Mouse (Mus musculus) testis, adult 2 months (tissue): ENCODE measurements around the gene Nedd9. TPM values are rescaled to one million over a fixed set of nuclear protein-coding genes. Genes with fewer than 3 reads are reported as not detected.

Experiments
- H3K27ac ChIP-seq: fragments of 200-500 bp; 2 replicates; pipeline ENCODE4 v1.5.1; 2012; ENCODE audit warnings: low read depth, low read length; ENCODE audit not compliant: control insufficient read depth, insufficient read depth
- H3K27me3 ChIP-seq: fragments of 200-500 bp; 2 replicates; pipeline ENCODE4 v1.6.1; 2012; ENCODE audit warnings: mild to moderate bottlenecking, low read length, moderate library complexity; ENCODE audit not compliant: control insufficient read depth, insufficient read depth
- H3K36me3 ChIP-seq: fragments of 200-500 bp; 2 replicates; pipeline ENCODE4 v1.6.1; 2012; ENCODE audit warnings: mild to moderate bottlenecking, low read length; ENCODE audit not compliant: control insufficient read depth, insufficient read depth
- H3K4me1 ChIP-seq: fragments of 200-500 bp; 2 replicates; pipeline ENCODE4 v1.6.1; 2012; ENCODE audit warnings: low read length; ENCODE audit not compliant: control insufficient read depth, insufficient read depth
- H3K4me3 ChIP-seq: fragments of 200-500 bp; 2 replicates; pipeline ENCODE4 v1.5.1; 2012; ENCODE audit warnings: low read depth, mild to moderate bottlenecking, low read length, moderate library complexity, mixed read lengths; ENCODE audit not compliant: control insufficient read depth
- CTCF ChIP-seq: fragments of 200-500 bp; IDR thresholded peaks from 2 replicates; pipeline ENCODE4 v1.5.1; 2012; ENCODE audit warnings: low read depth, mild to moderate bottlenecking, inconsistent platforms, low read length, moderate library complexity; ENCODE audit not compliant: control insufficient read depth, insufficient read depth, insufficient replicate concordance
- POLR2A ChIP-seq: fragments of 200-500 bp; IDR thresholded peaks from 2 replicates; pipeline ENCODE4 v1.6.1; 2012; ENCODE audit warnings: low read depth, mild to moderate bottlenecking, inconsistent platforms, low read length, moderate library complexity; ENCODE audit not compliant: control insufficient read depth
- polyA plus RNA-seq: library from polyadenylated mRNA; depleted of rRNA; stranded (reverse); fragments of >200 nt; gene quantifications from 2 replicates; pipeline ENCODE4 v1.2.3, GENCODE M21; 2012

Nedd9 gene
- polyA plus RNA-seq, 1 experiment = 3.0 TPM

GRCm38 (mm10) chr13:41447209-41447608 is 40.0 kb downstream of the Nedd9 start:
- no peak overlapping the region for H3K4me3 ChIP-seq
- no peaks in the 10 kb centered on the region for H3K4me1 ChIP-seq
- TF ChIP-seq CTCF = no peak
- H3K27ac ChIP-seq = no peak overlapping the region
- no peaks in the 10 kb centered on the region for H3K36me3 ChIP-seq
- no peaks in the 10 kb centered on the region for H3K27me3 ChIP-seq

GRCm38 (mm10) chr13:41446591-41446990 is 40.6 kb downstream of the Nedd9 start:
- Histone ChIP-seq H3K4me1 (no peaks in the 10 kb centered on the region), H3K4me3 (no peak overlapping the region), H3K27ac (no peak overlapping the region), H3K27me3 (no peaks in the 10 kb centered on the region), H3K36me3 (no peaks in the 10 kb centered on the region)
- TF ChIP-seq CTCF (no peak), POLR2A (no peak)

GRCm38 (mm10) chr13:41445067-41445808 is 41.9 kb downstream of the Nedd9 start:
- no peak overlapping the region for H3K27ac ChIP-seq
- no peaks in the 10 kb centered on the region for H3K27me3 ChIP-seq
- H3K36me3 ChIP-seq = no peaks in the 10 kb centered on the region
- no peak overlapping the region for H3K4me3 ChIP-seq
- no peak for TF ChIP-seq CTCF
- no peak for TF ChIP-seq POLR2A
- no peaks in the 10 kb centered on the region for H3K4me1 ChIP-seq

- no peak overlapping the region for H3K4me3 ChIP-seq
- no peak for TF ChIP-seq POLR2A
- H3K27ac ChIP-seq = no peak overlapping the region
- H3K36me3 ChIP-seq = no peaks in the 10 kb centered on the region
- H3K27me3 ChIP-seq = no peaks in the 10 kb centered on the region
- H3K4me1 ChIP-seq = no peaks in the 10 kb centered on the region
Measured at GRCm38 (mm10) chr13:41444230-41444629, 42.9 kb downstream of the Nedd9 start.

- no peaks in the 10 kb centered on the region for H3K27me3 ChIP-seq
- H3K4me3 ChIP-seq = no peak overlapping the region
- no peak for TF ChIP-seq CTCF
- TF ChIP-seq POLR2A = no peak
- H3K36me3 ChIP-seq = no peaks in the 10 kb centered on the region
- H3K27ac ChIP-seq = no peak overlapping the region
- no peaks in the 10 kb centered on the region for H3K4me1 ChIP-seq
Measured at GRCm38 (mm10) chr13:41442145-41442544, 45.0 kb downstream of the Nedd9 start.

- Histone ChIP-seq H3K4me3 (no peak overlapping the region), H3K27me3 (no peaks in the 10 kb centered on the region), H3K27ac (no peak overlapping the region), H3K4me1 (no peaks in the 10 kb centered on the region), H3K36me3 (no peaks in the 10 kb centered on the region)
- TF ChIP-seq CTCF = no peak
- no peak for TF ChIP-seq POLR2A
Measured at GRCm38 (mm10) chr13:41440205-41440604, 47.0 kb downstream of the Nedd9 start.

- Histone ChIP-seq H3K4me1 (no peaks in the 10 kb centered on the region), H3K27me3 (no peaks in the 10 kb centered on the region), H3K27ac (no peak overlapping the region), H3K4me3 (no peak overlapping the region), H3K36me3 (no peaks in the 10 kb centered on the region)
- TF ChIP-seq CTCF = no peak
- no peak for TF ChIP-seq POLR2A
Measured at GRCm38 (mm10) chr13:41437390-41437789, 49.8 kb downstream of the Nedd9 start.

- Histone ChIP-seq H3K27me3 (no peaks in the 10 kb centered on the region), H3K4me1 (no peaks in the 10 kb centered on the region), H3K4me3 (no peak overlapping the region), H3K27ac (no peak overlapping the region), H3K36me3 (no peaks in the 10 kb centered on the region)
- TF ChIP-seq CTCF (no peak), POLR2A (no peak)
Measured at GRCm38 (mm10) chr13:41436731-41437130, 50.4 kb downstream of the Nedd9 start.
